Mouse (Mus musculus) lung, postnatal 14 days (tissue): ENCODE data around the gene Pacs2.

Experiments used
- DNase-seq: peaks from one replicate; pipeline ENCODE4 v3.0.0; 2021

Gene Pacs2

GRCm38 (mm10) chr12:113097040-113097439, 82.7 kb downstream of the Pacs2 start:
- DNase-seq, result no peak

GRCm38 (mm10) chr12:113097749-113098281, 83.5 kb downstream of the Pacs2 start, which contains the start of gene Mta1:
Gene Mta1 (plus strand): TSS chr12:113098278.
- DNase-seq, result peak; percentile 50

GRCm38 (mm10) chr12:113098530-113099151, 84.3 kb downstream of the Pacs2 start:
- DNase-seq, result peak; percentile 16

GRCm38 (mm10) chr12:113099470-113100237, 85.3 kb downstream of the Pacs2 start:
- no peak for DNase-seq

- peak; percentile 46 for DNase-seq
These were observed 86.3 kb downstream of the Pacs2 start for GRCm38 (mm10) chr12:113100448-113101076.

- no peak for DNase-seq
These were observed 87.1 kb downstream of the Pacs2 start for GRCm38 (mm10) chr12:113101251-113101960.

GRCm38 (mm10) chr12:113102461-113102860, 88.2 kb downstream of the Pacs2 start:
- DNase-seq, result peak; percentile 71

GRCm38 (mm10) chr12:113103846-113104451, 89.6 kb downstream of the Pacs2 start:
- DNase-seq, result no peak

- no peak for DNase-seq
These were observed 92.1 kb downstream of the Pacs2 start for GRCm38 (mm10) chr12:113106386-113106785.

- no peak for DNase-seq
These were observed 93.3 kb downstream of the Pacs2 start for GRCm38 (mm10) chr12:113107431-113108124.

GRCm38 (mm10) chr12:113108528-113109283, 94.4 kb downstream of the Pacs2 start:
- DNase-seq, result no peak

GRCm38 (mm10) chr12:113109801-113110200, 95.5 kb downstream of the Pacs2 start:
- no peak for DNase-seq

- no peak for DNase-seq
These were observed 99.8 kb downstream of the Pacs2 start for GRCm38 (mm10) chr12:113114141-113114540.

- DNase-seq, result no peak
These were observed 100.7 kb downstream of the Pacs2 start for GRCm38 (mm10) chr12:113114856-113115538.

GRCm38 (mm10) chr12:113119516-113120410, 105.5 kb downstream of the Pacs2 start:
- peak; percentile 92 for DNase-seq
